Comparison of ENCODE assay signal across 29 mouse cellular contexts in the genomic region with DNA sequence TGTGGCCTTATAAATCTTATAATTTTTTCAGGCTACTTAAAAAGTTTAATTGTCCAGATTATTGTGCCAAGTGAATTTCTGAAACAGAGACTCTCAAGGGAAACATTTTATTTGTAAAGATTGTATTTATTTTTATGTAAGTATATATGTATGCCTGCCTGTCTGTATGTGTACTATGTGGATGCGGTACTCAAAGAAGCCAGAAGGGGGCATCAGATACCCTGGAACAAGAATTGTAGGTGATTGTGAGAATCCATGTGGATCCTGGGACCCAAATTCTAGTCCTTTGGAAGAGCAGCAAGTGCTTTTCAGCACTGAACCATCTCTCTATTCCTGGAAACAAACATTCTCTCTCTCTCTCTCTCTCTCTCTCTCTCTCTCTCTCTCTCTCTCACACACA.
DNase-seq lines count a peak whose midpoint lies in the region; ATAC-seq and TF ChIP-seq lines count a peak whose summit lies in the region.
"Had no signal": no experiment of that assay in that cellular context is flagged by ENCODE, and none has a peak within 500 bp of the region (broad histone marks: within the 10 kb centered on the region; RNA-seq: fewer than 3 reads in every experiment).

No protein-coding gene starts in this region.

- intact Hi-C loops in gastrocnemius, adult 2 months (cut with DNase I), result no loop called here

- no peak overlapping the region for H3K27ac ChIP-seq in gastrocnemius, adult 2 months
- H3K27ac ChIP-seq in kidney, postnatal 0 days, result no peak overlapping the region
- no peak overlapping the region for H3K27ac ChIP-seq in midbrain, postnatal 0 days (ENCODE audit: low read depth, low read length)
- H3K27ac ChIP-seq in midbrain, embryonic 14.5 days (replicated peaks; ENCODE audit: low read depth, low read length), result no peak overlapping the region
- no peak overlapping the region for H3K27ac ChIP-seq in stomach, postnatal 0 days (replicated peaks)
- H3K27ac ChIP-seq: hindbrain, embryonic 10.5 days; hindbrain, embryonic 15.5 days; liver, embryonic 14.5 days; lung, embryonic 15.5 days; midbrain, embryonic 13.5 days; neural tube, embryonic 15.5 days had no signal

- H3K4me3 ChIP-seq in gastrocnemius, adult 2 months, result no peak overlapping the region
- no peak overlapping the region for H3K4me3 ChIP-seq in kidney, postnatal 0 days (replicated peaks; ENCODE audit: low read depth, low read length)
- no peak overlapping the region for H3K4me3 ChIP-seq in midbrain, postnatal 0 days (ENCODE audit: low read depth, low read length)
- H3K4me3 ChIP-seq in midbrain, embryonic 14.5 days (replicated peaks; ENCODE audit: low read depth, low read length), result no peak overlapping the region
- H3K4me3 ChIP-seq in stomach, postnatal 0 days (ENCODE audit: low read depth, low read length), result no peak overlapping the region
- H3K4me3 ChIP-seq: erythroblast, embryonic 14.5 days; hindbrain, embryonic 10.5 days; hindbrain, embryonic 15.5 days; lung, embryonic 15.5 days; midbrain, embryonic 13.5 days; neural tube, embryonic 15.5 days had no signal

- no peak for TF ChIP-seq EP300 in stomach, postnatal 0 days (optimal IDR thresholded peaks at IDR 0.05)

- no peak overlapping the region for H3K9ac ChIP-seq in kidney, postnatal 0 days (ENCODE audit: low read depth, low read length)
- no peak overlapping the region for H3K9ac ChIP-seq in midbrain, postnatal 0 days (replicated peaks; ENCODE audit: low read length, poor library complexity, severe bottlenecking)
- H3K9ac ChIP-seq in midbrain, embryonic 14.5 days (replicated peaks; ENCODE audit: low read length), result no peak overlapping the region
- H3K9ac ChIP-seq in stomach, postnatal 0 days (ENCODE audit: low read length), result no peak overlapping the region
- H3K9ac ChIP-seq: hindbrain, embryonic 15.5 days; liver, embryonic 14.5 days; lung, embryonic 15.5 days; midbrain, embryonic 13.5 days; neural tube, embryonic 15.5 days had no signal

- H3K27me3 ChIP-seq in kidney, postnatal 0 days (ENCODE audit: insufficient read depth, low read length), result no peaks in the 10 kb centered on the region
- no peaks in the 10 kb centered on the region for H3K27me3 ChIP-seq in midbrain, postnatal 0 days (ENCODE audit: insufficient read depth, low read length)
- H3K27me3 ChIP-seq in midbrain, embryonic 14.5 days (ENCODE audit: control insufficient read depth, insufficient read depth, low read length), result no peaks in the 10 kb centered on the region
- no peaks in the 10 kb centered on the region for H3K27me3 ChIP-seq in stomach, postnatal 0 days (ENCODE audit: control insufficient read depth, insufficient read depth, low read length)
- H3K27me3 ChIP-seq: hindbrain, embryonic 15.5 days; lung, embryonic 15.5 days; midbrain, embryonic 13.5 days; neural tube, embryonic 15.5 days had no signal

- H3K4me1 ChIP-seq in kidney, postnatal 0 days (replicated peaks; ENCODE audit: insufficient read depth, low read length), result no peaks in the 10 kb centered on the region
- H3K4me1 ChIP-seq in midbrain, postnatal 0 days (ENCODE audit: insufficient read depth, low read length), result no peaks in the 10 kb centered on the region
- no peaks in the 10 kb centered on the region; the same call in 1 of the 2 replicates for H3K4me1 ChIP-seq in midbrain, embryonic 14.5 days (ENCODE audit: control insufficient read depth, insufficient read depth, low read length)
- no peaks in the 10 kb centered on the region for H3K4me1 ChIP-seq in stomach, postnatal 0 days (replicated peaks; ENCODE audit: control insufficient read depth, insufficient read depth)
- H3K4me1 ChIP-seq: hindbrain, embryonic 15.5 days; midbrain, embryonic 13.5 days; neural tube, embryonic 15.5 days had no signal

- ATAC-seq in kidney, postnatal 0 days (replicated peaks; ENCODE audit: low FRiP score, low read depth), result no peak
- no peak for ATAC-seq in midbrain, postnatal 0 days (ENCODE audit: low FRiP score)
- ATAC-seq in midbrain, embryonic 14.5 days (ENCODE audit: low FRiP score, low TSS enrichment), result no peak
- ATAC-seq in stomach, postnatal 0 days (ENCODE audit: low FRiP score, low TSS enrichment), result no peak
- ATAC-seq: inflammation-experienced regulatory T-cells, adult 6 months; midbrain, embryonic 13.5 days had no signal

- H3K4me2 ChIP-seq in kidney, postnatal 0 days (ENCODE audit: low read length), result no peak overlapping the region
- H3K4me2 ChIP-seq in midbrain, postnatal 0 days (ENCODE audit: low read depth, low read length, poor library complexity, severe bottlenecking), result no peak overlapping the region
- no peak overlapping the region for H3K4me2 ChIP-seq in midbrain, embryonic 14.5 days (ENCODE audit: low read length)
- no peak overlapping the region for H3K4me2 ChIP-seq in stomach, postnatal 0 days (replicated peaks; ENCODE audit: low read depth)
- H3K4me2 ChIP-seq: hindbrain, embryonic 15.5 days; lung, embryonic 15.5 days; midbrain, embryonic 13.5 days; neural tube, embryonic 15.5 days had no signal

- H3K36me3 ChIP-seq in kidney, postnatal 0 days (ENCODE audit: insufficient read depth, low read length), result no peaks in the 10 kb centered on the region
- H3K36me3 ChIP-seq in midbrain, postnatal 0 days (ENCODE audit: insufficient read depth, low read length), result no peaks in the 10 kb centered on the region
- H3K36me3 ChIP-seq in midbrain, embryonic 14.5 days (ENCODE audit: control insufficient read depth, insufficient read depth, low read length), result no peaks in the 10 kb centered on the region
- no peaks in the 10 kb centered on the region for H3K36me3 ChIP-seq in stomach, postnatal 0 days (ENCODE audit: control insufficient read depth, insufficient read depth, low read length)
- H3K36me3 ChIP-seq: hindbrain, embryonic 10.5 days; hindbrain, embryonic 15.5 days; lung, embryonic 15.5 days; midbrain, embryonic 13.5 days; neural tube, embryonic 15.5 days had no signal

- H3K9me3 ChIP-seq in kidney, postnatal 0 days (replicated peaks; ENCODE audit: low read length), result no peaks in the 10 kb centered on the region
- no peaks in the 10 kb centered on the region for H3K9me3 ChIP-seq in midbrain, postnatal 0 days (ENCODE audit: low read length)
- H3K9me3 ChIP-seq in midbrain, embryonic 14.5 days (ENCODE audit: control insufficient read depth, low read length), result no peaks in the 10 kb centered on the region
- H3K9me3 ChIP-seq in stomach, postnatal 0 days (ENCODE audit: control insufficient read depth, low read length), result no peaks in the 10 kb centered on the region
- H3K9me3 ChIP-seq: hindbrain, embryonic 10.5 days; hindbrain, embryonic 15.5 days; lung, embryonic 15.5 days; midbrain, embryonic 13.5 days; neural tube, embryonic 15.5 days had no signal

- no peak for DNase-seq in gastrocnemius, adult 2 months
- no peak for DNase-seq in gastrocnemius, postnatal 25 days
- no peak for DNase-seq in kidney, postnatal 0 days (ENCODE audit: low spot score)
- DNase-seq in kidney, postnatal 10 days, result no peak
- DNase-seq in midbrain, postnatal 0 days (ENCODE audit: low spot score), result no peak
- DNase-seq in midbrain, embryonic 14.5 days, result no peak
- no peak for DNase-seq in stomach, postnatal 0 days (ENCODE audit: low spot score)
- no peak for DNase-seq in testis, postnatal 14 days (ENCODE audit: low spot score)
- DNase-seq: adrenal gland, postnatal 36 days; cerebellum, adult 2 months; gastrocnemius, postnatal 14 days; heart, adult 18-20 months; heart, postnatal 14 days; kidney, adult 9 months; kidney, postnatal 25 days; layer of hippocampus, postnatal 36 days; liver; lung, postnatal 36 days; retina, postnatal 1 day; right cerebral cortex, postnatal 14 days; thymus, postnatal 14 days had no signal

- 96% methylated on average over 1 of the region's 1 CpGs for WGBS in kidney, postnatal 0 days
- 94% methylated on average over 1 of the region's 1 CpGs for WGBS in midbrain, postnatal 0 days
- WGBS in midbrain, embryonic 14.5 days, result 97% methylated on average over 1 of the region's 1 CpGs
- 100% methylated on average over 1 of the region's 1 CpGs for WGBS in stomach, postnatal 0 days

- peak; percentile 8; the same call in 1 of the 2 replicates for TF ChIP-seq CTCF in gastrocnemius, adult 2 months (IDR thresholded peaks at IDR 0.05)
- TF ChIP-seq CTCF in kidney, postnatal 0 days (IDR thresholded peaks at IDR 0.05; ENCODE audit: low read depth), result 0 out of 2 replicates have a peak, but pooled peaks have one; percentile 14
- peak; percentile 15; the same call in 1 of the 2 replicates for TF ChIP-seq CTCF in midbrain, postnatal 0 days (IDR thresholded peaks at IDR 0.05)
- peak; percentile 34 for TF ChIP-seq CTCF in stomach, postnatal 0 days (IDR thresholded peaks at IDR 0.05; ENCODE audit: low read depth)
